Mouse (Mus musculus) megakaryocyte, embryonic 14.5 days (primary cell): Measurements from ENCODE around the gene Sec14l3.

ENCODE experiments used
- FLI1 ChIP-seq: IDR thresholded peaks from 2 replicates; pipeline ENCODE4 v1.6.1; 2012; ENCODE audit warnings: low read length, inconsistent platforms, mixed read lengths
- GATA1 ChIP-seq: IDR thresholded peaks from 3 replicates; pipeline ENCODE4 v1.6.1; 2012; ENCODE audit warnings: mixed read lengths, low read length, inconsistent platforms, borderline replicate concordance

DNA sequence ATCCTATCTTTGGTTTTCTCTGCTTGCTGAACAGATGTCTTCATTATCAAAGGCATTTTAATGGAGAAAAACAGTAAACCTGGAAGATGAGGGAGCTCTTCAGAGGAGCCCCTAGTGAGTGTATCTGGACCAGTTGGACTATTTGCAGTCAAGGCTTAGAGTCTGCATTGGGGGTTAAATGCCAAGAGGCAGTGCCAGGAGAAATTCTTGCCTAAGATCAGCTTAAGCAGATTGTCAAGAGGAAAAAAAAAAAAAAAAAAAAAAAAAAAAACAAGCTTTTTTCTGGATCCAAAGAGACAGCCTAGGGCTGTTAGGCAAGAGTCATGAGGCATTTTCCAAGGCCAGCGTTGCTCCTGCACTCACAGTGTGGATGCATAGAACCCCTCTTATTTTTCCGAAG lies 16.9 kb upstream of the Sec14l3 start:
- TF ChIP-seq GATA1 (no peak), FLI1 (no peak)
